Mouse (Mus musculus): Measurements from ENCODE around the gene Tspyl4.
A peak's percentile ranks its signal among the peaks of the same experiment; 100 is the strongest.
"Not testable (repeated sequence)": the region's sequence is repeated elsewhere in the genome, so short reads cannot be mapped to it uniquely, and the experiment has no call there.

Tspyl4 gene

GRCm38 (mm10) chr10:34297299-34297979 lies at the start of gene Tspyl4:
Tspyl4 (plus strand) TSS chr10:34297442.
- no peak for DNase-seq (ENCODE audit: extremely low read depth, low read depth)

- DNase-seq (ENCODE audit: extremely low read depth, low read depth) = no peak
These were observed 49.5 kb upstream of the Tspyl4 start for GRCm38 (mm10) chr10:34247757-34248156.

- peak; percentile 33 for DNase-seq (ENCODE audit: extremely low read depth, low read depth)
These were observed 47.6 kb upstream of the Tspyl4 start for GRCm38 (mm10) chr10:34249594-34249993.

- not testable (repeated sequence) for DNase-seq (ENCODE audit: extremely low read depth, low read depth)
These were observed 44.4 kb upstream of the Tspyl4 start for GRCm38 (mm10) chr10:34252833-34253232.

GRCm38 (mm10) chr10:34265106-34265505 lies 32.1 kb upstream of the Tspyl4 start:
- DNase-seq (ENCODE audit: extremely low read depth, low read depth) = no peak

GRCm38 (mm10) chr10:34267312-34268070 lies 29.8 kb upstream of the Tspyl4 start:
- DNase-seq (ENCODE audit: extremely low read depth, low read depth) = no peak

GRCm38 (mm10) chr10:34271681-34272080 lies 25.6 kb upstream of the Tspyl4 start:
- DNase-seq (ENCODE audit: extremely low read depth, low read depth) = no peak

GRCm38 (mm10) chr10:34280591-34281175 lies 16.6 kb upstream of the Tspyl4 start:
- DNase-seq (ENCODE audit: extremely low read depth, low read depth) = peak; percentile 65

GRCm38 (mm10) chr10:34281211-34281961 lies 15.9 kb upstream of the Tspyl4 start:
- peak; percentile 33 for DNase-seq (ENCODE audit: extremely low read depth, low read depth)

- peak; percentile 97 for DNase-seq (ENCODE audit: extremely low read depth, low read depth)
These were observed 15.3 kb upstream of the Tspyl4 start, which contains the start of gene Tspyl1 for GRCm38 (mm10) chr10:34281962-34282388. Tspyl1 (plus strand) TSS chr10:34282190.

- no peak for DNase-seq (ENCODE audit: extremely low read depth, low read depth)
These were observed 14.6 kb upstream of the Tspyl4 start for GRCm38 (mm10) chr10:34282420-34283238.

- no peak for DNase-seq (ENCODE audit: extremely low read depth, low read depth)
These were observed 337 bp upstream of the Tspyl4 start for GRCm38 (mm10) chr10:34296911-34297298.

- DNase-seq (ENCODE audit: extremely low read depth, low read depth) = no peak
These were observed 925 bp downstream of the Tspyl4 start for GRCm38 (mm10) chr10:34297980-34298753.

GRCm38 (mm10) chr10:34300368-34300767 lies 3.1 kb downstream of the Tspyl4 start:
- no peak for DNase-seq (ENCODE audit: extremely low read depth, low read depth)

- no peak for DNase-seq (ENCODE audit: extremely low read depth, low read depth)
These were observed 9.8 kb downstream of the Tspyl4 start for GRCm38 (mm10) chr10:34307070-34307469.

- DNase-seq (ENCODE audit: extremely low read depth, low read depth) = no peak
These were observed 12.9 kb downstream of the Tspyl4 start for GRCm38 (mm10) chr10:34309915-34310685.

GRCm38 (mm10) chr10:34312536-34312935 lies 15.3 kb downstream of the Tspyl4 start:
- DNase-seq (ENCODE audit: extremely low read depth, low read depth) = no peak

- no peak for DNase-seq (ENCODE audit: extremely low read depth, low read depth)
These were observed 19.5 kb downstream of the Tspyl4 start for GRCm38 (mm10) chr10:34316571-34317216.

GRCm38 (mm10) chr10:34317217-34317606 lies 20.0 kb downstream of the Tspyl4 start:
- DNase-seq (ENCODE audit: extremely low read depth, low read depth) = no peak
